ENCODE assay signal across 17 mouse cellular contexts in the genomic region with DNA sequence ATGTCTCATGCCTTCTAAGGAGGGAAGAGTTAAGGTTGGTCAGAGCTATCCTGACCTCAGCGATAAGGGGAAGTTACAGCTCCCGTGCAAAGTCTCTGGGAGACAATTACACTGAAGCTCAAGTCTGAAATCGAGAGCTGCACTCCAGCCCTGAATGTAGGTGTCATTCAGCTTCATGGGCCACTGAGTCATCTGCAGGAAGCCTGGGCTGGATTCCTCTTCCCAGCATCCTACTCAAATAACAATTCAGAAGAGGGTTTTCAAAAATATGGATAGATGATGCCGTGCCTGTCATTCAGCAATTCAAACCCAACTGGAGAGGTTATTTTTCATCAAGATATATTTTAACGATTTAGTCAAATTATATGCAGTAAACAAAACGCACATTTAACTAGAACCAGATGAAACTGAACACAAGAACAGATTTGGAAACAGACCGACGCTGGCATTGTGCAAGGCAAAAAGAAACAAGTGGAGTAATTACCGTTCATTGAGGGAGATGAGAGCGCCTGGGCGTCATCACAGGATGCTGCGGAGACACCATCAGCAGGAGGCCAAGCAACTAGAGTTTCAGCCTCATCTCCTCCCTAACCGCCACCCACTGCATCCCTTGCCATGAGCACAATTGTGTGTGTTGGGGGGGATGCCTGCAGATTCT. TPM values are rescaled to one million over a fixed set of nuclear protein-coding genes. Genes with fewer than 3 reads are reported as not detected.
DNase-seq lines count a peak whose midpoint lies in the region; ATAC-seq lines count a peak whose summit lies in the region.
"Had no signal": no experiment of that assay in that cellular context is flagged by ENCODE, and none has a peak within 500 bp of the region (broad histone marks: within the 10 kb centered on the region; RNA-seq: fewer than 3 reads in every experiment).

No protein-coding gene starts in this region.

- no peak overlapping the region for H3K4me3 ChIP-seq in hindbrain, embryonic 14.5 days (replicated peaks; ENCODE audit: low read length)
- H3K4me3 ChIP-seq in hindbrain, embryonic 10.5 days: no peak overlapping the region
- H3K4me3 ChIP-seq: embryonic facial prominence, embryonic 13.5 days; lung, embryonic 15.5 days had no signal

- peak overlapping the region; percentile 17; the same call in 1 of the 2 replicates for H3K27ac ChIP-seq in hindbrain, embryonic 14.5 days
- H3K27ac ChIP-seq in hindbrain, embryonic 10.5 days: no peak overlapping the region
- H3K27ac ChIP-seq: embryonic facial prominence, embryonic 13.5 days; kidney, postnatal 0 days; lung, embryonic 15.5 days had no signal

- H3K9ac ChIP-seq in hindbrain, embryonic 14.5 days: no peak overlapping the region
- H3K9ac ChIP-seq: embryonic facial prominence, embryonic 13.5 days; lung, embryonic 15.5 days had no signal

- no peaks in the 10 kb centered on the region for H3K4me1 ChIP-seq in hindbrain, embryonic 14.5 days (replicated peaks; ENCODE audit: control insufficient read depth, insufficient read depth, low read length)
- H3K4me1 ChIP-seq in hindbrain, embryonic 10.5 days (replicated peaks): no peaks in the 10 kb centered on the region
- H3K4me1 ChIP-seq: lung, embryonic 15.5 days had no signal

- no peak overlapping the region for H3K4me2 ChIP-seq in hindbrain, embryonic 14.5 days (replicated peaks)
- H3K4me2 ChIP-seq: embryonic facial prominence, embryonic 13.5 days; lung, embryonic 15.5 days had no signal

- ATAC-seq in hindbrain, embryonic 14.5 days (ENCODE audit: low FRiP score): no peak
- ATAC-seq in erythroid progenitor cell, adult 5-6 weeks (replicated peaks; ENCODE audit: low FRiP score, poor library complexity, severe bottlenecking): no peak

- H3K27me3 ChIP-seq in hindbrain, embryonic 14.5 days (ENCODE audit: control insufficient read depth, insufficient read depth, low read length): no peaks in the 10 kb centered on the region
- no peaks in the 10 kb centered on the region for H3K27me3 ChIP-seq in hindbrain, embryonic 10.5 days (ENCODE audit: insufficient read depth, poor library complexity, severe bottlenecking)
- H3K27me3 ChIP-seq: lung, embryonic 15.5 days had no signal

- WGBS in hindbrain, embryonic 14.5 days: 67% methylated on average over 13 of the region's 13 CpGs
- WGBS in hindbrain, embryonic 10.5 days: 66% methylated on average over 13 of the region's 13 CpGs

- no peaks in the 10 kb centered on the region for H3K36me3 ChIP-seq in hindbrain, embryonic 14.5 days (replicated peaks; ENCODE audit: control insufficient read depth, insufficient read depth)
- no peaks in the 10 kb centered on the region for H3K36me3 ChIP-seq in hindbrain, embryonic 10.5 days
- H3K36me3 ChIP-seq: embryonic facial prominence, embryonic 13.5 days; lung, embryonic 15.5 days had no signal

- DNase-seq in hindbrain, embryonic 14.5 days (ENCODE audit: low spot score): no peak
- no peak for DNase-seq in hindbrain, embryonic 10.5 days (ENCODE audit: low spot score)
- DNase-seq in frontal cortex, postnatal 10 days (ENCODE audit: low spot score in 2 of 2): peak; percentile 29 to 40
- peak; percentile 28 to 72 for DNase-seq in left cerebral cortex, adult 9 months (ENCODE audit: low spot score in 2 of 2)
- peak; percentile 30 for DNase-seq in right cerebral cortex, postnatal 4 days
- DNase-seq in adrenal gland, postnatal 4 days (ENCODE audit: low spot score in 2 of 2): no peak
- DNase-seq in ovary, adult 18-20 months (ENCODE audit: low spot score): no peak
- DNase-seq: cerebellum, postnatal 25 days; heart, adult 18-20 months; retina, postnatal 1 day; thymus, postnatal 14 days had no signal

- no peaks in the 10 kb centered on the region for H3K9me3 ChIP-seq in hindbrain, embryonic 14.5 days (ENCODE audit: control insufficient read depth, low read length)
- H3K9me3 ChIP-seq in hindbrain, embryonic 10.5 days: no peaks in the 10 kb centered on the region
- H3K9me3 ChIP-seq: lung, embryonic 15.5 days had no signal

RNA-seq across cellular contexts. Expression of gene Cfap46, which starts 57.8 kb away (rescaled TPM):
- 3.0 and 3.1 TPM in 2 replicates for polyA plus RNA-seq in hindbrain, embryonic 14.5 days (2014; fragmentation: Nextera tagmentation; extraction: Ambion mirVana)
- 0.62 and 1.5 TPM in 2 replicates for polyA plus RNA-seq in hindbrain, embryonic 10.5 days (2016; fragmentation: Nextera tagmentation; extraction: Ambion mirVana)
- total RNA-seq in adrenal gland, postnatal 4 days (2021): 1 to 10 TPM in 1 of 2 experiments, under 1 TPM in 1; 0.67 to 1.1 TPM
- total RNA-seq in erythroid progenitor cell, adult 5-6 weeks (2015; ENCODE audit: low replicate concordance): not detected in 2 replicates
- not detected in 2 replicates for total RNA-seq in erythroid progenitor cell, adult 5-6 weeks (2017; ENCODE audit: low replicate concordance)
- total RNA-seq: gastrocnemius, adult 18-20 months had no signal
- polyA plus RNA-seq: heart, postnatal 0 days; kidney, postnatal 0 days had no signal

Comparison
In these comparisons a context has a peak if more than half of its experiments do, and no peak if none do; other contexts are left out.
1. DNase-seq: peak in frontal cortex, postnatal 10 days (2 of 2), left cerebral cortex, adult 9 months (2 of 2) and right cerebral cortex, postnatal 4 days (single experiment); none in hindbrain, embryonic 14.5 days (single experiment), hindbrain, embryonic 10.5 days (single experiment), adrenal gland, postnatal 4 days (0 of 2) and ovary, adult 18-20 months (single experiment).